28 mouse cellular contexts compared by ENCODE assay signal in genomic region chr14:121840217-121840616, GRCm38 (mm10). TPM values are rescaled to one million over a fixed set of nuclear protein-coding genes. Genes with fewer than 3 reads are reported as not detected.
DNase-seq lines count a peak whose midpoint lies in the region; ATAC-seq and TF ChIP-seq lines count a peak whose summit lies in the region.
"Had no signal": no experiment of that assay in that cellular context is flagged by ENCODE, and none has a peak within 500 bp of the region (broad histone marks: within the 10 kb centered on the region; RNA-seq: fewer than 3 reads in every experiment).

No protein-coding gene starts in this region.

- intact Hi-C loops in left cerebral cortex, adult 2 months (cut with DNase I), result no loop called here

- no peak for TF ChIP-seq CTCF in kidney, adult 2 months (conservative IDR thresholded peaks at IDR 0.05; ENCODE audit: insufficient read depth, insufficient read length, low read depth, low read length)
- TF ChIP-seq CTCF in left cerebral cortex, adult 2 months (IDR thresholded peaks at IDR 0.05), result no peak

- 90% methylated on average over 8 of the region's 8 CpGs for WGBS in forebrain, embryonic 11.5 days
- 89% methylated on average over 8 of the region's 8 CpGs for WGBS in forebrain, embryonic 14.5 days
- 87% methylated on average over 8 of the region's 8 CpGs for WGBS in kidney, adult 2 months

- TF ChIP-seq POLR2A in kidney, adult 2 months (IDR thresholded peaks at IDR 0.05; ENCODE audit: low read depth, low read length), result no peak

- no peak overlapping the region for H3K27ac ChIP-seq in forebrain, embryonic 11.5 days (ENCODE audit: low read depth, low read length)
- H3K27ac ChIP-seq in forebrain, embryonic 14.5 days (ENCODE audit: low read depth, low read length), result no peak overlapping the region
- no peak overlapping the region for H3K27ac ChIP-seq in kidney, adult 2 months (ENCODE audit: insufficient read depth, low read depth, low read length)
- no peak overlapping the region for H3K27ac ChIP-seq in left cerebral cortex, adult 2 months
- H3K27ac ChIP-seq: embryonic facial prominence, embryonic 12.5 days; embryonic facial prominence, embryonic 15.5 days; forebrain, embryonic 13.5 days; heart, adult 2 months; heart, embryonic 10.5 days; heart, embryonic 13.5 days; hindbrain, embryonic 12.5 days; hindbrain, embryonic 15.5 days had no signal

- H3K4me2 ChIP-seq in forebrain, embryonic 11.5 days (ENCODE audit: low read depth, low read length, severe bottlenecking), result no peak overlapping the region
- H3K4me2 ChIP-seq in forebrain, embryonic 14.5 days (ENCODE audit: low read length), result no peak overlapping the region
- H3K4me2 ChIP-seq: embryonic facial prominence, embryonic 12.5 days; embryonic facial prominence, embryonic 15.5 days; forebrain, embryonic 13.5 days; heart, embryonic 13.5 days; hindbrain, embryonic 12.5 days; hindbrain, embryonic 15.5 days had no signal

- H3K4me3 ChIP-seq in forebrain, embryonic 11.5 days (ENCODE audit: low read depth, low read length), result no peak overlapping the region
- no peak overlapping the region for H3K4me3 ChIP-seq in forebrain, embryonic 14.5 days (ENCODE audit: low read depth, low read length)
- H3K4me3 ChIP-seq in kidney, adult 2 months (ENCODE audit: insufficient read depth, low read depth, low read length), result no peak overlapping the region
- H3K4me3 ChIP-seq in left cerebral cortex, adult 2 months, result no peak overlapping the region
- H3K4me3 ChIP-seq: embryonic facial prominence, embryonic 12.5 days; embryonic facial prominence, embryonic 15.5 days; forebrain, embryonic 13.5 days; heart, adult 2 months; heart, embryonic 10.5 days; heart, embryonic 13.5 days; hindbrain, embryonic 12.5 days; hindbrain, embryonic 15.5 days had no signal

- H3K36me3 ChIP-seq in forebrain, embryonic 11.5 days (ENCODE audit: control insufficient read depth, insufficient read depth, low read length), result no peaks in the 10 kb centered on the region
- no peaks in the 10 kb centered on the region for H3K36me3 ChIP-seq in forebrain, embryonic 14.5 days (ENCODE audit: control insufficient read depth, insufficient read depth, low read length)
- H3K36me3 ChIP-seq in kidney, adult 2 months (ENCODE audit: control insufficient read depth, insufficient read depth, low read length), result no peaks in the 10 kb centered on the region
- H3K36me3 ChIP-seq: embryonic facial prominence, embryonic 12.5 days; embryonic facial prominence, embryonic 15.5 days; G1E; heart, embryonic 10.5 days; heart, embryonic 13.5 days; hindbrain, embryonic 12.5 days; hindbrain, embryonic 15.5 days had no signal

- DNase-seq in forebrain, embryonic 11.5 days (ENCODE audit: low spot score), result peak; percentile 18
- DNase-seq in forebrain, embryonic 14.5 days (ENCODE audit: low spot score), result no peak
- peak; percentile 7 for DNase-seq in kidney, adult 2 months
- DNase-seq in kidney, adult 8-10 months, result no peak
- peak; percentile 47 for DNase-seq in skeletal muscle tissue, adult 2 months (ENCODE audit: low read depth, low spot score)
- no peak for DNase-seq in adrenal gland, adult 18-20 months (ENCODE audit: low spot score in 2 of 2)
- DNase-seq in left cerebral cortex, adult 2 months (ENCODE audit: extremely low spot score in 1 of 2, low spot score in 2 of 2), result no peak
- DNase-seq: adrenal gland, adult 8-10 months; adrenal gland, postnatal 36 days; B cell, adult 2 months; cerebellum, adult 18-20 months; cerebellum, adult 9-10 months; cerebellum, postnatal 14 days; forebrain, postnatal 0 days; gastrocnemius, postnatal 14 days; heart, adult 2 months had no signal

- ATAC-seq in forebrain, embryonic 11.5 days (replicated peaks; ENCODE audit: low FRiP score), result no peak
- no peak for ATAC-seq in forebrain, embryonic 14.5 days
- ATAC-seq in granulocyte monocyte progenitor cell, adult 5-6 weeks (replicated peaks; ENCODE audit: poor library complexity, severe bottlenecking), result peak; percentile 90
- ATAC-seq: forebrain, embryonic 13.5 days; forebrain, postnatal 0 days; intestine, postnatal 0 days; Patski had no signal

- no peaks in the 10 kb centered on the region for H3K27me3 ChIP-seq in forebrain, embryonic 11.5 days (ENCODE audit: control insufficient read depth, insufficient read depth, low read length)
- no peaks in the 10 kb centered on the region for H3K27me3 ChIP-seq in forebrain, embryonic 14.5 days (replicated peaks; ENCODE audit: control insufficient read depth, insufficient read depth, low read length)
- no peaks in the 10 kb centered on the region for H3K27me3 ChIP-seq in kidney, adult 2 months (replicated peaks; ENCODE audit: control insufficient read depth, insufficient read depth, low read length)
- H3K27me3 ChIP-seq: CH12.LX; embryonic facial prominence, embryonic 12.5 days; embryonic facial prominence, embryonic 15.5 days; forebrain, embryonic 13.5 days; heart, embryonic 13.5 days; hindbrain, embryonic 12.5 days; hindbrain, embryonic 15.5 days; Patski had no signal

- H3K9ac ChIP-seq in forebrain, embryonic 11.5 days (ENCODE audit: low read length), result no peak overlapping the region
- no peak overlapping the region for H3K9ac ChIP-seq in forebrain, embryonic 14.5 days (ENCODE audit: low read length)
- H3K9ac ChIP-seq: embryonic facial prominence, embryonic 12.5 days; embryonic facial prominence, embryonic 15.5 days; forebrain, embryonic 13.5 days; forebrain, postnatal 0 days; heart, embryonic 13.5 days; hindbrain, embryonic 12.5 days; hindbrain, embryonic 15.5 days had no signal

- H3K9me3 ChIP-seq in forebrain, embryonic 11.5 days (ENCODE audit: control insufficient read depth, low read length), result peaks cover 6% of the 10 kb centered on the region
- peaks cover 9% of the 10 kb centered on the region; the same call in 1 of the 2 replicates for H3K9me3 ChIP-seq in forebrain, embryonic 14.5 days (replicated peaks; ENCODE audit: control insufficient read depth, low read length)

- H3K4me1 ChIP-seq in forebrain, embryonic 11.5 days (replicated peaks; ENCODE audit: control insufficient read depth, insufficient read depth, low read length), result no peaks in the 10 kb centered on the region
- no peaks in the 10 kb centered on the region for H3K4me1 ChIP-seq in forebrain, embryonic 14.5 days (ENCODE audit: control insufficient read depth, insufficient read depth, low read length)
- H3K4me1 ChIP-seq in kidney, adult 2 months (ENCODE audit: control insufficient read depth, insufficient read depth, low read length), result no peaks in the 10 kb centered on the region
- H3K4me1 ChIP-seq: embryonic facial prominence, embryonic 12.5 days; embryonic facial prominence, embryonic 15.5 days; forebrain, embryonic 13.5 days; heart, embryonic 10.5 days; heart, embryonic 13.5 days; hindbrain, embryonic 12.5 days; hindbrain, embryonic 15.5 days had no signal

RNA-seq across cellular contexts. Expression of gene Ubac2, which starts 38.2 kb away (rescaled TPM):
- polyA plus RNA-seq in forebrain, embryonic 11.5 days (2014; fragmentation: Nextera tagmentation; extraction: Ambion mirVana), result 72.9 and 76.9 TPM in 2 replicates
- 55.6 and 56.9 TPM in 2 replicates for polyA plus RNA-seq in forebrain, embryonic 14.5 days (2014; fragmentation: Nextera tagmentation; extraction: Ambion mirVana)
- polyA plus RNA-seq in kidney, adult 2 months (2012; rRNA removed), result 69.3 and 71.6 TPM in 2 replicates
- total RNA-seq in granulocyte monocyte progenitor cell, adult 5-6 weeks (2014; fragmentation: Nextera tagmentation), result 23.6 and 30.1 TPM in 2 replicates
- total RNA-seq in granulocyte monocyte progenitor cell, adult 5-6 weeks (2017), result 28.3 and 34.1 TPM in 2 replicates
- 10 to 100 TPM; 32.8 to 35.1 TPM for total RNA-seq in adrenal gland, adult 18-20 months (2021)
- 10 to 100 TPM; 34.0 to 36.9 TPM for total RNA-seq in left cerebral cortex, adult 2 months (2021)

RNA-seq across cellular contexts. Expression of gene Dock9, which starts 42.6 kb away (rescaled TPM):
- 4.2 and 4.7 TPM in 2 replicates for polyA plus RNA-seq in forebrain, embryonic 11.5 days (2014; fragmentation: Nextera tagmentation; extraction: Ambion mirVana)
- polyA plus RNA-seq in forebrain, embryonic 14.5 days (2014; fragmentation: Nextera tagmentation; extraction: Ambion mirVana), result 8.5 and 12.6 TPM in 2 replicates
- polyA plus RNA-seq in kidney, adult 2 months (2012; rRNA removed), result 41.9 and 50.7 TPM in 2 replicates
- 8.6 and 16.7 TPM in 2 replicates for total RNA-seq in granulocyte monocyte progenitor cell, adult 5-6 weeks (2014; fragmentation: Nextera tagmentation)
- 12.9 and 19.8 TPM in 2 replicates for total RNA-seq in granulocyte monocyte progenitor cell, adult 5-6 weeks (2017)
- total RNA-seq in adrenal gland, adult 18-20 months (2021), result 10 to 100 TPM; 19.7 to 24.3 TPM
- 10 to 100 TPM; 87.1 to 91.6 TPM for total RNA-seq in left cerebral cortex, adult 2 months (2021)

Comparison
In these comparisons a context has a peak if more than half of its experiments do, and no peak if none do; other contexts are left out.
1. DNase-seq: peak in forebrain, embryonic 11.5 days (single experiment), kidney, adult 2 months (single experiment) and skeletal muscle tissue, adult 2 months (single experiment); none in forebrain, embryonic 14.5 days (single experiment), kidney, adult 8-10 months (0 of 2), adrenal gland, adult 18-20 months (0 of 2) and left cerebral cortex, adult 2 months (0 of 2).